Mouse (Mus musculus) c-Kit-positive CD71-positive TER-119-negative erythroid progenitor cells, embryonic 14.5 days (primary cell): ENCODE measurements around the gene Rps6kc1.

Experiments
- DNase-seq: peaks from one replicate; pipeline ENCODE4 v3.0.0-alpha.2; 2013; ENCODE audit warnings: low read depth

Rps6kc1 gene

GRCm38 (mm10) chr1:190763756-190764155 lies 147.8 kb downstream of the Rps6kc1 start:
- no peak for DNase-seq

GRCm38 (mm10) chr1:190761786-190762185 lies 149.8 kb downstream of the Rps6kc1 start:
- DNase-seq = no peak

GRCm38 (mm10) chr1:190757899-190758298 lies 153.7 kb downstream of the Rps6kc1 start:
- DNase-seq = no peak

- no peak for DNase-seq
Measured at GRCm38 (mm10) chr1:190751794-190752570, 159.6 kb downstream of the Rps6kc1 start.

DNA sequence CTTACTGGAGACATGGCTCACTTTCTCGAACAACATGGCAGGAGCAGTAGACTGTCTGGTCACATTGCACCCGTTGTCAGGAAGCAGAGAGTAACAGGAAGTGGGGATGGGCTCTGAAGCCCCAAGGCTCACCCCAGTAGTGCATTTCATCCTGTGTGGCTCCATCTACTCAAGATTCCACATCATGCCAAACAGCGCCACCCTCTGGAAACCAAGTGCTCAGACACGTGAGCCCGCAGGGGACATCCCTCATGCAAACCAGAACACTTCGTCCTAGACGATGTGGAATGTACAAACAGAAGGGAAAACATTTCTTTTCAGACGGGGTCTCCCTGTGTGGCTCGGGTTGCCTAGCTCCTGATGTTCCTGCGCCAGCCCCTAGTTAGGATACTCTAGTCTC lies 162.6 kb downstream of the Rps6kc1 start:
- DNase-seq = no peak

- DNase-seq = no peak
Measured at GRCm38 (mm10) chr1:190741421-190741820, 170.1 kb downstream of the Rps6kc1 start.

DNA sequence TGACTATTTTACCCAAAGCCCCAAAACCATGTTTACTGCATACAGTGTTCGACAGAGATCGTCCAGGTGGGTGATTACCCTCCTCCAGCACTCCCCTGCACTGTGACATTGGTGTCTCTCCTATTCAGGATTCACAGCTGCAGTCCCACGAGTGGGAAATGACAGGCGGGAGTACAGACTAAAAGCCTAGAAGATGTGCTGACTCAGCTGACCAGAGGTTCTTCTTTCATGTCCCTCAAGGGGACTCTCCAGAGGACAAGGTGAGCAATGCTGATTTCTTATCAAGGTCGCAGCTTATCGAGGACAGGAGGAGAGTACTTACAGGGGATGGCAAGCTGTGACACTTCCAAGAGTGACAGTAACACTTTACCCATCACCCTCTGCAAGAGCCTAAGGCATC lies 178.8 kb downstream of the Rps6kc1 start:
- no peak for DNase-seq

DNA sequence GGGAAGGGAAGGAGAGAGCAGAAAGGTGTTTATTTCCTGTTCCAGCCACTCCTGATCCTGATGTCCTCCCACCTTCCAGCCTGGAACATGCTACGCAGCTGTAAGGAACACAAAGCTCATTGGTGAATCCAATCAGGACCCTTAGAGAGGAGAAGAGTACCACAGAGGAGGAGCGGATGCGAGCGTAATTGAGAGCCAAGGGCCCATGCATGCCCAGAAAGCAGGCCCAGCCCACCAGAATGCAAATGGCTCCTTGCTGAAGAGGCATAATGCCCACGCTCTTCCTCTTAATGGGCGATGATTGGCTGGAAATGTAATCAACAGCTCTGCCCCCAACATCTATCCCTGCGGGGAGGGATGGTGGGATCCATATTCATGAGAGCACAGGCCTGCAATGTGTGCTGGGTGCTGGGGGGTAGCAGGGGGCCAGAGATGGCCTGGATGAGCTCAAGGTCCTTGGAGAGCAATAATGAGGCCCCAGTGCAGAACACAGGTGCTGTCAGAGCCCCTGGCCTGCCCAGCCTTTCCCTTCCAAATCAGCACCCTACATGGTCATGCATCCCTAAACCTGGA lies 182.0 kb downstream of the Rps6kc1 start:
- DNase-seq = no peak

DNA sequence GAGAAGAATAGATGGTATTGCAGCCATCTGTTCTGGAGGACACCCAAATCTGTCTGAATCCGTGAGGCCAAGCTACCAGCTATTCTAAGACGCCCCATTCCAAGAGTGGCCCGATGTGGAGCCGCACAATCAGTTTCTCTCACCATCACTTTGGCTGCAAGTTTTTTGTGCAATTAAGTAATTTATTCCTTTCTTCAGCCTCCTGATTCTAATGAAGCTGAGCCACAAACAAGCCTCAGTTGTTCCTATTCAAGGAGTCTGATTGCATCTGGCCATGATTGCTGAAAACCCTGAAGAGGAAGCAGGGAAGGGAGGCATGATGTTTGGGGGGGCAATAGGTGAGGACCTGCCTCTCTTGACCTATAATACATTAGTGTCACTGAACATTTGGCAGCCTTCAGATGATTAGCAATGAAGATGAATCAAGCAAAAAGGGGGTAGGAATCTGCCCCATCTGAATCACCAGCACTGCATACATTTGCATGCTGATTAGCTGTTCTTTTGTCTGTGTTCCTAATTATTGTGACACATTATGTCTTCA lies 183.4 kb downstream of the Rps6kc1 start:
- no peak for DNase-seq

DNA sequence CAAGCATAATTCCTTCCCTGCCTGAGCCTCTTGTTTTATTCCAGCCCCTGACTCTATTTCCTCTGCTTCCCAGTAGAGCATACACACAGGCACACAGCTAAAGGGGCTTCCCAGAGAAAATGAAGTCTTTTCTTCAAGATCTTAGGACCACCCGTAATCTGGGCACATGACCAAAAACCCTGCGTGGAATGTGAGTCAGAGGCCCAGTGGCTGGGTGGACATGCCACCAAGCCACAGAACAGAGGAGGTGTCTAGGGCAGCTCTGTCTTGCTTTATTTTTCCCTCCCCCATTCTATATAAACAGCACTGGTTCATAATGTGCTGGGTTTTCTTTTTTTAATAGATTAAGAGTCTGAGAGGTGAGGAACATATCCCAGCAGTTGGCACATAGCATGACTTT lies 184.2 kb downstream of the Rps6kc1 start:
- DNase-seq = no peak

GRCm38 (mm10) chr1:190724591-190725380 lies 186.8 kb downstream of the Rps6kc1 start:
- DNase-seq = no peak

GRCm38 (mm10) chr1:190723926-190724430 lies 187.6 kb downstream of the Rps6kc1 start:
- DNase-seq = no peak

DNA sequence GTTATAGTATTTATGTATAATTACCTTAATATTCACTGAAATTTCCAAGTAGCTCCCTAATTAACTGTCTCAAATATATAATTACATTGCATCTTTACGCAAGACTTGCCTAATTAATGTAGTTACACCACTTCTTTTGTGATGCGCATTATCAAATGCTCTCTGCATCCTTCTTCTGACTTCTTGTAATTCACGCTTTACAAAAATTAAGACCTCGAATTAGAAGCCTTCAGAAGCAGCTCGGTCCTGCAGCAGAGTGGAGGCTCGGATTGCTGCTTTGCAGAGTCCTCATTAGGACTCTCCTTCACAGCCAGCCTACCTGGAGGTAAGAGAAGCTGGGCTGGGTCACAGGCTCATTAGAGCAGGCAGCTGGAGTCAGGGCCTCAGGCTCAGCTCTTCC lies 197.7 kb downstream of the Rps6kc1 start:
- DNase-seq = no peak

GRCm38 (mm10) chr1:190697576-190697975 lies 214.0 kb downstream of the Rps6kc1 start:
- DNase-seq = no peak

GRCm38 (mm10) chr1:190695589-190695988 lies 216.0 kb downstream of the Rps6kc1 start:
- no peak for DNase-seq

- DNase-seq = no peak
Measured at GRCm38 (mm10) chr1:190690528-190691262, 220.9 kb downstream of the Rps6kc1 start.

DNA sequence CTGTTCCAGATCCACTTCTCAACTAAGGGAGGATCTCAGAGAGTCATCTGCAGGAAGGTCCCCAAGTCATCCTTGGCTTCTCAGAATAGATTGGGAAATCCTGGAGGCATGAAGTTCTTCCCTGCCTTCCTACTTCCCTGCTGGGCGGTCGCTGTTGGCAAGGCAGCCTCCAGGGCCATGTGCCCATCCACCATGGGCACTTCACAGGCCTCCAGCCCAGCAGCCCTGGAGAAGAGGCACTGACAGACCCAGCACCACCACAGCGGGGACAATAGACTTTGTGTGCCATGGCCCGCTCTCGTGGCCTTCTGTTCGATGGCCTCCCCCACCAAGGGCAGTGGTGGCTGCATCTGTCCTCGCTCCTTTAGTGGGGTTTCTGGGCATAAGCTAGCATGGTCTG lies 228.5 kb downstream of the Rps6kc1 start:
- no peak for DNase-seq

DNA sequence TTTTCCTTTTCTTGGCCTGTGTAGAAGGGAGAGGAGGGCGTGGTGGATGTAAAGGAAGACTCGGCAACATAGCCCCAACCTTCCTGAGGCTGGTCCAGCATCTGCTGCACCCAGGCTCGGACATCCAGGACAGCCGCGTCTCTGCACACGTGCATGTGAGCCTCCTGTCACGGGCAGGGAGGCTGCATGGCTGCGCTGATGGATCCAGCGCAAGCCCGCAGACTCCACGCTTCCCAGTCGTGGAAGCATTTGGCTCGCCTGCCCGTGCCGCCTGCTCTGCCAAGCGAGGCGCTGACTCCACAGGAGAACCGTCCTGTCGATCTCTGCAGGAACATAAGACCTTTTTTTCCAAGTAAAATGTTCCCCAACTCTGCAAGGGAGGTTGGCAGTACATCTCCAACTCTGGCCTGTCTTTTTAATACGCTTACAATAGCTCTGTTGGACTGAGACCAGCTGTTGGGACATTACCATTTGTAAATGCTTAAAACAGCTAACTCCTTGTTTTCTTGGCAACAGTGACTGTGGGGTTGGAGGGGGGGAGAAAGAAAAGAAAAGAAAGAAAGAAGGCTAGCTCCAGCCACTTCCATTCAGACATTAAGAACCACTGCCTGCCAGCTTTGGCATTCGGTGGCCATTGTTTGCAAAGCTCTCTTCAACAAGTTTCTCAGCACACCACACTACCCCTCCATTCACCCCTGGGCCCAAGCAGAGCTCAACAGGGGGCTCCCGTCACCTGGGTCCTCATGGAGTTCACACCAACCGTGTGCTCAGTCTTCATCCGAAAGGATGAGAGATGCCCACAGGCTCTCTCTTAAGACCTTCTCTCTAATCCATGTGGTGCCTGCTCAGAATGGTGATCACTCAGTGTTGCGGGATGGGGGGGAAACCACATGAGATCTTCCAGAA lies 229.3 kb downstream of the Rps6kc1 start:
- no peak for DNase-seq

GRCm38 (mm10) chr1:190675455-190675854 lies 236.1 kb downstream of the Rps6kc1 start:
- DNase-seq = no peak

- DNase-seq = no peak
Measured at GRCm38 (mm10) chr1:190669099-190669498, 242.5 kb downstream of the Rps6kc1 start.

DNA sequence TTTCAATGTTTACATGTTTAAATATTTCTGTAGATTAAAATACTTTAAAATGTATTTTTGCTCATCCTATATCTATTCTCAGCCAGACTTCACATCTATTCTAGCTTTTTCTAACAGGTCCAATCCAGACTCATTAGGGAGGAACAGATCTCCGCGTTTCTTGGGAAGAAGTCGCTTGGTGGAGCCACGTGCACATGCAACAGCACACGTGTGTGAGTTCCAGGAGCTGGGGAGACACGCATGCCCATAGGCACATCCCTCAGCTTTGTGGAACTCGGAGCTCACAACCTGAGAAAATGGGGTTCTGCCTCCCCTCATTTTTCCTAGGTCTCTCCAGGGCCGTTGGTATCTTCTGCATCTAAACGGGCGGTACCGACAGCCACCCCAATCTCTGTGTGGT lies 243.7 kb downstream of the Rps6kc1 start:
- DNase-seq = no peak
